Mouse (Mus musculus): ENCODE measurements around the gene Loxl1. TPM values are rescaled to one million over a fixed set of nuclear protein-coding genes. Genes with fewer than 3 reads are reported as not detected.
"Not testable (repeated sequence)": the region's sequence is repeated elsewhere in the genome, so short reads cannot be mapped to it uniquely, and the experiment has no call there.

Loxl1 gene
- polyA plus RNA-seq, 1 experiment from 2014 or later, result 53.6 TPM

DNA sequence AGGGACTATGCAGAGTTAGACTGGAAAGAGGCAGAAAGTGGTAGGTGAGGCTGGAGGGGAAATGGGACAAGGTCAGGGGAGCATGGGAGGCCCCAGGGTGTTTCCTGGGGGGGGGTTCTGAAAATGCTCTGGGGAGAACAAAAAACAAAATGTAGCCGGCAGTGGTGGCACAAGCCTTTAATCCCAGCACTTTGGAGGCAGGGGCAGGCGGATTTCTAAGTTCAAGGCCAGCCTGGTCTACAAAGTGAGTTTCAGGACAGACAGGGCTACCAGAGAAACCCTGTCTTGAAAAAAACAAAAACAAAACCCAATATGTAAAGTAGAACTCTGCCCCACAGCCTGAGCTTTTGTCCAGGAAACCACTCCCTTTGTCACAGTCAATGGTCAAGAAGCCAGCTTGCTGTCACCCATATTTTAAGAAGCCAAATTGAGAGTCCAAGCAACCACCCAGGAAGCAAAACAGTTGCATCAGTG is 40.9 kb downstream of the Loxl1 start:
- no peak for ATAC-seq (ENCODE audit: insufficient number of reproducible peaks, insufficient read depth, low FRiP score, low read depth)
- WGBS, result 79% methylated on average over 2 of the region's 2 CpGs
- H3K36me3 ChIP-seq (ENCODE audit: control insufficient read depth, insufficient read depth, low read length), result no peaks in the 10 kb centered on the region

DNA sequence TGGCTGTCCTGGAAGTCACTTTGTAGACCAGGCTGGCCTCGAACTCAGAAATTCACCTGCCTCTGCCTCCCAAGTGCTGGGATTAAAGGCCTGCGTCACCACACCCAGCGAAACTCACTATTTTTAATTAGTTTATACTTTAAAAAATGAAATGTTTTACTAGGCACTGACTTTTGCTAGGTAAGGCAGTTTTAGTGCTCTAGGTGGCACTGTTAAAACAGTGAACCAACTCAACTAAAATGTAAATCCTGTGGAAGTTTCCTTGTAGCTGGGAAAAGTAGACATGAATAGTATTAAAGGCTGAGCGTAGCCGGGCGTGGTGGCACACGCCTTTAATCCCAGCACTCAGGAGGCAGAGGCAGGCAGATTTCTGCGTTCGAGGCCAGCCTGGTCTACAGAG is 41.4 kb downstream of the Loxl1 start:
- H3K4me1 ChIP-seq (ENCODE audit: control insufficient read depth in 2 of 2, insufficient read depth in 2 of 2, low read length in 2 of 2), result peaks cover 17 to 28% of the 10 kb centered on the region in 2 experiments
- not testable (repeated sequence) for ATAC-seq (ENCODE audit: insufficient number of reproducible peaks, insufficient read depth, low FRiP score, low read depth); H3K9me3 ChIP-seq (ENCODE audit: control insufficient read depth, low read length); H3K27me3 ChIP-seq (ENCODE audit: control insufficient read depth, insufficient read depth, low read length); H3K36me3 ChIP-seq (ENCODE audit: control insufficient read depth, insufficient read depth, low read length); H3K9ac ChIP-seq (ENCODE audit: low read length); H3K27ac ChIP-seq (replicated peaks in 1 of 2; ENCODE audit: control insufficient read depth in 1 of 2, insufficient read depth in 1 of 2, low read depth in 2 of 2, low read length in 2 of 2); H3K4me3 ChIP-seq (ENCODE audit: control insufficient read depth in 1 of 2, insufficient read depth in 1 of 2, low read depth in 1 of 2, low read length in 2 of 2); H3K4me2 ChIP-seq (ENCODE audit: low read length)
- 90% methylated on average over 9 of the region's 9 CpGs for WGBS

More for the DNA sequence above, 40.9 kb downstream of the Loxl1 start:
- Histone ChIP-seq H3K27ac (replicated peaks in 1 of 2; ENCODE audit: control insufficient read depth in 1 of 2, insufficient read depth in 1 of 2, low read depth in 2 of 2, low read length in 2 of 2) (no peak overlapping the region), H3K4me3 (ENCODE audit: control insufficient read depth in 1 of 2, insufficient read depth in 1 of 2, low read depth in 1 of 2, low read length in 2 of 2) (no peak overlapping the region), H3K9ac (ENCODE audit: low read length) (no peak overlapping the region), H3K4me1 (ENCODE audit: control insufficient read depth in 2 of 2, insufficient read depth in 2 of 2, low read length in 2 of 2) (peaks cover 13 to 23% of the 10 kb centered on the region in 2 experiments), H3K9me3 (ENCODE audit: control insufficient read depth, low read length) (no peaks in the 10 kb centered on the region), H3K27me3 (ENCODE audit: control insufficient read depth, insufficient read depth, low read length) (no peaks in the 10 kb centered on the region), H3K4me2 (ENCODE audit: low read length) (no peak overlapping the region)

DNA sequence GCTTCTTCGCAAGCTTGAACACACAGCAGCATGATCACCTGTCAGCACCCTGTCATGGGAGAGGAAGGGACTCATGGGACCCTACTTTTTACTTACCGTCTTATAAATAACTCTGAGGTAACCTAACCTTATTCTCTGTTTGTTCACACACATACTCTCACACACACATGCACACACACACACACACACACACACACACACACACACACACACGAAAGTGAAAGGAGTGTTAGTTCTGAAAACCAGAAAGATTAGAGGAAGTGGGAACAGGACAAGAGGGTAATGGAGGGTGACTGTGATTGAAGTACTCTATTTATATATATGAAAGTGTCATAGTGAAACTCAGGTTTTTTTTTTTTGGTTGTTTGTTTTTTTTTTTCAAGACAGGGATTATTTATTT is 41.9 kb downstream of the Loxl1 start:
- no peaks in the 10 kb centered on the region for H3K9me3 ChIP-seq (ENCODE audit: control insufficient read depth, low read length)
- ATAC-seq (ENCODE audit: insufficient number of reproducible peaks, insufficient read depth, low FRiP score, low read depth), result no peak
- no peaks in the 10 kb centered on the region for H3K27me3 ChIP-seq (ENCODE audit: control insufficient read depth, insufficient read depth, low read length)
- no peak overlapping the region for H3K4me2 ChIP-seq (ENCODE audit: low read length)
- no peaks in the 10 kb centered on the region for H3K36me3 ChIP-seq (ENCODE audit: control insufficient read depth, insufficient read depth, low read length)
- H3K4me1 ChIP-seq (ENCODE audit: control insufficient read depth in 2 of 2, insufficient read depth in 2 of 2, low read length in 2 of 2), result peaks cover 19 to 33% of the 10 kb centered on the region in 2 experiments
- no peak overlapping the region for H3K4me3 ChIP-seq (ENCODE audit: control insufficient read depth in 1 of 2, insufficient read depth in 1 of 2, low read depth in 1 of 2, low read length in 2 of 2)
- WGBS, result 59% methylated on average over 3 of the region's 3 CpGs
- no peak overlapping the region for H3K27ac ChIP-seq (replicated peaks in 1 of 2; ENCODE audit: control insufficient read depth in 1 of 2, insufficient read depth in 1 of 2, low read depth in 2 of 2, low read length in 2 of 2)
- H3K9ac ChIP-seq (ENCODE audit: low read length), result no peak overlapping the region

DNA sequence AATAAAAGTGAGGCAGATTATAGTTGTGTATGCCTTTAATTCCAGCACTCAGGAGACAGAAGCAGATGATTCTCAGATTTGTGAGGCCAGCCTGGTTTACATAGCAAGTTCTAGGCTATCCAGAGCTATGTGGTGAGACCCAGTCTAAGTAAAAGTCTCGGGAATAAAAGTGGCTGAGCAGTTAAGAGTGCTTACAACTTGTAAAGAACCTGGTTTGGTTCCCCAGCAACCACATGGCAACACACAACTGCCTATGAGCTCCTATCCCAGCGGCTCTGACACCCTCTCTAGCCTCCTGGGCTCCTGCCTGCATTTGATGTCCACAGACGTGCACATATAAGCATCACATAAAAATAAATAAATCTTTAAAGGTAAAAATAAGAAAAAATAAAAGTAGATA is 42.9 kb downstream of the Loxl1 start:
- Histone ChIP-seq H3K4me1 (ENCODE audit: control insufficient read depth in 2 of 2, insufficient read depth in 2 of 2, low read length in 2 of 2) (peaks cover 11 to 25% of the 10 kb centered on the region in 2 experiments), H3K9ac (ENCODE audit: low read length) (no peak overlapping the region), H3K4me2 (ENCODE audit: low read length) (no peak overlapping the region), H3K4me3 (ENCODE audit: control insufficient read depth in 1 of 2, insufficient read depth in 1 of 2, low read depth in 1 of 2, low read length in 2 of 2) (no peak overlapping the region), H3K27me3 (ENCODE audit: control insufficient read depth, insufficient read depth, low read length) (no peaks in the 10 kb centered on the region), H3K36me3 (ENCODE audit: control insufficient read depth, insufficient read depth, low read length) (no peaks in the 10 kb centered on the region), H3K9me3 (ENCODE audit: control insufficient read depth, low read length) (no peaks in the 10 kb centered on the region), H3K27ac (replicated peaks in 1 of 2; ENCODE audit: control insufficient read depth in 1 of 2, insufficient read depth in 1 of 2, low read depth in 2 of 2, low read length in 2 of 2) (no peak overlapping the region)
- WGBS, result 44% methylated on average over 3 of the region's 3 CpGs
- no peak for ATAC-seq (ENCODE audit: insufficient number of reproducible peaks, insufficient read depth, low FRiP score, low read depth)

- Histone ChIP-seq H3K36me3 (ENCODE audit: control insufficient read depth, insufficient read depth, low read length) (no peaks in the 10 kb centered on the region), H3K4me2 (ENCODE audit: low read length) (no peak overlapping the region), H3K9me3 (ENCODE audit: control insufficient read depth, low read length) (no peaks in the 10 kb centered on the region), H3K27ac (replicated peaks in 1 of 2; ENCODE audit: control insufficient read depth in 1 of 2, insufficient read depth in 1 of 2, low read depth in 2 of 2, low read length in 2 of 2) (no peak overlapping the region), H3K4me3 (ENCODE audit: control insufficient read depth in 1 of 2, insufficient read depth in 1 of 2, low read depth in 1 of 2, low read length in 2 of 2) (no peak overlapping the region), H3K4me1 (ENCODE audit: control insufficient read depth in 2 of 2, insufficient read depth in 2 of 2, low read length in 2 of 2) (peaks cover 7 to 13% of the 10 kb centered on the region in 2 experiments), H3K27me3 (ENCODE audit: control insufficient read depth, insufficient read depth, low read length) (no peaks in the 10 kb centered on the region), H3K9ac (ENCODE audit: low read length) (no peak overlapping the region)
- ATAC-seq (ENCODE audit: insufficient number of reproducible peaks, insufficient read depth, low FRiP score, low read depth), result no peak
- WGBS, result 50% methylated on average over 12 of the region's 12 CpGs
Observed at GRCm38 (mm10) chr9:58268384-58269313, 44.3 kb downstream of the Loxl1 start.

- no peaks in the 10 kb centered on the region for H3K9me3 ChIP-seq (ENCODE audit: control insufficient read depth, low read length)
- H3K36me3 ChIP-seq (ENCODE audit: control insufficient read depth, insufficient read depth, low read length), result peaks cover 9% of the 10 kb centered on the region
- H3K4me3 ChIP-seq (ENCODE audit: control insufficient read depth in 1 of 2, insufficient read depth in 1 of 2, low read depth in 1 of 2, low read length in 2 of 2), result no peak overlapping the region
- peaks cover 7 to 13% of the 10 kb centered on the region in 2 experiments for H3K4me1 ChIP-seq (ENCODE audit: control insufficient read depth in 2 of 2, insufficient read depth in 2 of 2, low read length in 2 of 2)
- H3K9ac ChIP-seq (ENCODE audit: low read length), result no peak overlapping the region
- H3K27ac ChIP-seq (replicated peaks in 1 of 2; ENCODE audit: control insufficient read depth in 1 of 2, insufficient read depth in 1 of 2, low read depth in 2 of 2, low read length in 2 of 2), result peak overlapping the region; percentile 55 to 65
- H3K4me2 ChIP-seq (ENCODE audit: low read length), result no peak overlapping the region
- WGBS, result 54% methylated on average over 3 of the region's 3 CpGs
- ATAC-seq (ENCODE audit: insufficient number of reproducible peaks, insufficient read depth, low FRiP score, low read depth), result no peak
- H3K27me3 ChIP-seq (ENCODE audit: control insufficient read depth, insufficient read depth, low read length), result no peaks in the 10 kb centered on the region
Observed at GRCm38 (mm10) chr9:58267046-58267445, 45.9 kb downstream of the Loxl1 start.

- H3K9me3 ChIP-seq (ENCODE audit: control insufficient read depth, low read length), result no peaks in the 10 kb centered on the region
- no peak overlapping the region for H3K4me3 ChIP-seq (ENCODE audit: control insufficient read depth in 1 of 2, insufficient read depth in 1 of 2, low read depth in 1 of 2, low read length in 2 of 2)
- WGBS, result 17% methylated on average over 4 of the region's 4 CpGs
- H3K4me2 ChIP-seq (ENCODE audit: low read length), result no peak overlapping the region
- no peak overlapping the region for H3K9ac ChIP-seq (ENCODE audit: low read length)
- H3K27ac ChIP-seq (replicated peaks in 1 of 2; ENCODE audit: control insufficient read depth in 1 of 2, insufficient read depth in 1 of 2, low read depth in 2 of 2, low read length in 2 of 2), result peak overlapping the region; percentile 55 to 65
- peaks cover 7 to 13% of the 10 kb centered on the region in 2 experiments for H3K4me1 ChIP-seq (ENCODE audit: control insufficient read depth in 2 of 2, insufficient read depth in 2 of 2, low read length in 2 of 2)
- no peaks in the 10 kb centered on the region for H3K27me3 ChIP-seq (ENCODE audit: control insufficient read depth, insufficient read depth, low read length)
- peaks cover 13% of the 10 kb centered on the region for H3K36me3 ChIP-seq (ENCODE audit: control insufficient read depth, insufficient read depth, low read length)
- 0 out of 2 replicates have a peak, but pooled peaks have one; percentile 15 for ATAC-seq (ENCODE audit: insufficient number of reproducible peaks, insufficient read depth, low FRiP score, low read depth)
Observed at GRCm38 (mm10) chr9:58266571-58267011, 46.4 kb downstream of the Loxl1 start.

Measured in heart, embryonic 14.5 days (tissue).